Mouse (Mus musculus) ES-E14 (cell line): ENCODE data around the gene Snx6.

Experiments used
- CHD2 ChIP-seq: IDR thresholded peaks from 2 replicates; pipeline ENCODE4 v1.6.1; 2014; ENCODE audit warnings: mild to moderate bottlenecking, low read depth, low read length, inconsistent platforms
- HCFC1 ChIP-seq: IDR thresholded peaks from 2 replicates; pipeline ENCODE4 v1.6.1; 2012; ENCODE audit warnings: low read length, inconsistent platforms, borderline replicate concordance; ENCODE audit not compliant: insufficient read depth
- ZC3H11A ChIP-seq: IDR thresholded peaks from 2 replicates; pipeline ENCODE4 v1.6.1; 2012; ENCODE audit warnings: low read depth, mild to moderate bottlenecking, inconsistent platforms, low read length, borderline replicate concordance
- ZNF384 ChIP-seq: IDR thresholded peaks from 2 replicates; pipeline ENCODE4 v1.6.1; 2012; ENCODE audit warnings: low read depth, low read length, inconsistent platforms

- TF ChIP-seq CHD2 (no peak), HCFC1 (no peak), ZNF384 (no peak), ZC3H11A (no peak)
These were observed 12.0 kb upstream of the Snx6 start for GRCm38 (mm10) chr12:54807481-54807880.
